In the genomic region with DNA sequence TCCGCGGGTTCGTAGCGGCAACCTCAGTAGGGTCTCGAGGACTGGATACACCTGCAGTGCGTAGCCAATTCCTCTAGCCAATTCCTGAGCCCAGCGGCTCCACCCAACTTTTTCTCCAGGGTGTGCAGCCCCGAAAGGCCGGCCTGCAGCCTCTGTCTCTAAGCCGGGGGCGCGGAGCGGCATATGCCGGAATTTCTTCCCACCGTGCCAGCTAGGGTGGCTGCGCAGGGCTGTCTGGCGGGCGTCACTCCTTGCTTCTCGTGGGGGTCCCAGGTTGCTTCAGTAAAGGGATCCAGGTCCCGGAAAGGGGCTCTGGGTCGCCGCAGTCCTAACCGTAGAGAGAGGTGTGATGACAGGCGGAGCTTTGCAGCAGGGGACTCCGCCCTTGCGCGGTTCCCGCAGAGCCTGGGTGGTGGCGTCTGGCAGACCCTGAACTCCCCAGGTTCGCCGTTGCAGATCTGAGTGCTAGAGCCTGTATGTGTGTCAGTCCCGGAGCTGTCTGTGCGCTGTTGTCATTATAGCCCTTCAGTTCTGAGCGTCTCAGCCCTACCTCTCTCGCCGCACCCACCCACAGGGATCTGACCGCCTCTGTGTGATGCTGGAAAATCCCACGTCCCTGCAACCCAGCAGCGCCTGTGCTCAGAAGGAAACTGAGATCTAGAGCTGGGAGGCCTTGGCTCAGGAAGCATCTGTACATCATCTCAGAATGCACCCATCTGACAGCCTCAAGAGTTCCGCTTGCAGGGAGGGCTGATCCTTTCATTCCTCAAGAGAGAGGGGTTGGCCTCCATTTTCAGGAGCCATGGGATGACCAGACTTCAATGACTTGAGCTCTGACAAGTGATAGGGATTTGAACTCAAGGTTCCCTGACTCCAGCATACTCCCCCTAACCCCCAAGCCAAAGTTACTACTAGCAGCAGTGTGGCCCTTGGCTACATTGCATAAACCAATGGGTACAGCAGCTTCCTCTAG, we compare ENCODE assay signal across 8 mouse cellular contexts. TPM values are rescaled to one million over a fixed set of nuclear protein-coding genes. Genes with fewer than 3 reads are reported as not detected.
A peak's percentile ranks its signal among the peaks of the same experiment; 100 is the strongest.
DNase-seq lines count a peak whose midpoint lies in the region; ATAC-seq lines count a peak whose summit lies in the region.

No protein-coding gene starts in this region.

- peak overlapping the region; percentile 48 for H3K4me3 ChIP-seq in forebrain, embryonic 11.5 days (ENCODE audit: low read depth, low read length)
- peak overlapping the region; percentile 59 for H3K4me3 ChIP-seq in hindbrain, embryonic 15.5 days

- H3K36me3 ChIP-seq in forebrain, embryonic 11.5 days (ENCODE audit: control insufficient read depth, insufficient read depth, low read length), result no peaks in the 10 kb centered on the region
- H3K36me3 ChIP-seq in hindbrain, embryonic 15.5 days, result no peaks in the 10 kb centered on the region

- peaks cover 24% of the 10 kb centered on the region for H3K27me3 ChIP-seq in forebrain, embryonic 11.5 days (ENCODE audit: control insufficient read depth, insufficient read depth, low read length)
- peaks cover 19% of the 10 kb centered on the region for H3K27me3 ChIP-seq in hindbrain, embryonic 15.5 days

- peak overlapping the region; percentile 99 for H3K4me2 ChIP-seq in forebrain, embryonic 11.5 days (ENCODE audit: low read depth, low read length, severe bottlenecking)
- peak overlapping the region; percentile 89 for H3K4me2 ChIP-seq in hindbrain, embryonic 15.5 days

- DNase-seq in embryo, embryonic 9.5 days (ENCODE audit: extremely low spot score), result peak; percentile 19
- no peak for DNase-seq in embryo, embryonic 10 days (ENCODE audit: low spot score)
- peak; percentile 40 for DNase-seq in ES-CJ7 (ENCODE audit: low read depth, low spot score)
- peak; percentile 63 for DNase-seq in forebrain, embryonic 11.5 days (ENCODE audit: low spot score)
- peak; percentile 34 for DNase-seq in left cerebral cortex, postnatal 4 days
- peak; percentile 59 for DNase-seq in naive thymus-derived CD4-positive, alpha-beta T cell, adult 2 months (ENCODE audit: low read depth)
- peak; percentile 42 to 61 for DNase-seq in thymus, postnatal 36 days

- ATAC-seq in forebrain, embryonic 11.5 days (replicated peaks; ENCODE audit: low FRiP score), result peak; percentile 36
- peak; percentile 28 for ATAC-seq in hindbrain, embryonic 15.5 days (ENCODE audit: low FRiP score, low read depth)

- 2% methylated on average over 40 of the region's 40 CpGs for WGBS in forebrain, embryonic 11.5 days
- 2% methylated on average over 40 of the region's 40 CpGs for WGBS in hindbrain, embryonic 15.5 days

- intact Hi-C loops in left cerebral cortex, postnatal 4 days (cut with DNase I), result loop anchor here (5.0 kb wide), 1 partner anchor 161 kb away; no protein-coding TSS in a partner anchor

- no peaks in the 10 kb centered on the region for H3K9me3 ChIP-seq in forebrain, embryonic 11.5 days (ENCODE audit: control insufficient read depth, low read length)
- no peaks in the 10 kb centered on the region for H3K9me3 ChIP-seq in hindbrain, embryonic 15.5 days

- peaks cover 6% of the 10 kb centered on the region for H3K4me1 ChIP-seq in forebrain, embryonic 11.5 days (replicated peaks; ENCODE audit: control insufficient read depth, insufficient read depth, low read length)
- peaks cover 34% of the 10 kb centered on the region for H3K4me1 ChIP-seq in hindbrain, embryonic 15.5 days (replicated peaks)

- H3K27ac ChIP-seq in forebrain, embryonic 11.5 days (ENCODE audit: low read depth, low read length), result no peak overlapping the region
- peak overlapping the region; percentile 74 for H3K27ac ChIP-seq in hindbrain, embryonic 15.5 days (replicated peaks)

- peak overlapping the region; percentile 40 for H3K9ac ChIP-seq in forebrain, embryonic 11.5 days (ENCODE audit: low read length)
- H3K9ac ChIP-seq in hindbrain, embryonic 15.5 days, result peak overlapping the region; percentile 62

RNA-seq across cellular contexts. Expression of a gene that starts 0.7 kb away (rescaled TPM):
- 0.09 TPM in 1 of 2 replicates, not detected in the other for polyA plus RNA-seq in forebrain, embryonic 11.5 days (2014; fragmentation: Nextera tagmentation; extraction: Ambion mirVana)
- 29.3 and 32.6 TPM in 2 replicates for polyA plus RNA-seq in hindbrain, embryonic 15.5 days (2015; fragmentation: Nextera tagmentation; extraction: Ambion mirVana)
- 10 to 100 TPM; 48.5 to 53.3 TPM for total RNA-seq in left cerebral cortex, postnatal 4 days (2021)

RNA-seq across cellular contexts. Expression of a gene that starts 18.6 kb away (rescaled TPM):
- polyA plus RNA-seq in forebrain, embryonic 11.5 days (2014; fragmentation: Nextera tagmentation; extraction: Ambion mirVana), result 3.4 TPM in 2 replicates
- 2.9 and 3.8 TPM in 2 replicates for polyA plus RNA-seq in hindbrain, embryonic 15.5 days (2015; fragmentation: Nextera tagmentation; extraction: Ambion mirVana)
- total RNA-seq in left cerebral cortex, postnatal 4 days (2021), result 1 to 10 TPM; 2.2 to 2.3 TPM

Comparison
In these comparisons a context has a peak if more than half of its experiments do, and no peak if none do; other contexts are left out.
1. RNA of a gene that starts 0.7 kb away (polyA plus RNA-seq): 29.3 to 32.6 TPM in hindbrain, embryonic 15.5 days; 0.09 TPM in forebrain, embryonic 11.5 days; every median in the first group is over 10 times any median in the second.